Mouse (Mus musculus): ENCODE measurements around the gene Idua. TPM values are rescaled to one million over a fixed set of nuclear protein-coding genes. Genes with fewer than 3 reads are reported as not detected.

The Idua gene
- polyA plus RNA-seq, 1 experiment from 2014 or later, result 5.8 TPM

DNA sequence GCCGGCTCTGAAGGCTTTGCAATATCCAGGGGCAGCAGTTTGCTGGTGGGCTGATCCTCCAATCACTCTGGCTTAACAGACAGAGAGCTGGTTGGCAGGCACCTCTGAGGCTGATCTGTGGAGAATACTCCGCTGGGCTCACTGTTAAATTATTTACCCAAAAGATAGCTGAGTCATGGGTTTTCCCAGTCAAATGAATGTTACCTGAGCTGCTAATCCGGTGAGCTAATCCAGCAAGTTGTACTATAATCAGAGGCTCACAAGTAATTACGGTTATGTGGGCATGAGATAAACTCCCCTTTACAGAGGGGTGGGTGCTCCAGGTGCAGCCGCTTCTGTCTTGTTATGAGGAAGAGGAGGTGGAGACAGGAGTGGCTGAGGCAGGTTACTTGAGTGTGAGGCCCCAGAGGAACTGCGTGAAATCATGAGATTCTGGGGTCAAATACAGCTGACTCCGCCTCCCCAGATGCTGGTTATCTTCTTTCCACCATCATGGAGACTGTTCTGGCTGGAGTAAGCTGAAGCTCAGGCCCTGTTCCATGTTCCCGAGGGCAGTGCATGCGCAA is 15.2 kb downstream of the Idua start, which contains the start of gene Slc26a1:
Slc26a1 (minus strand) TSS at position 319 of the 566 bp plus-strand sequence.
- Histone ChIP-seq H3K9ac (ENCODE audit: low read depth, low read length) (peak within 1 kb of the TSS; percentile 68), H3K9me3 (replicated peaks; ENCODE audit: control insufficient read depth, low read length) (no peaks in the 10 kb centered on the region), H3K36me3 (ENCODE audit: control insufficient read depth, insufficient read depth) (peaks cover 15% of the 10 kb centered on the region), H3K27ac (ENCODE audit: low read length) (peak within 1 kb of the TSS; percentile 94), H3K4me2 (ENCODE audit: low read depth, low read length) (peak within 1 kb of the TSS; percentile 64), H3K27me3 (ENCODE audit: control insufficient read depth, insufficient read depth, low read depth, low read length) (no peaks in the 10 kb centered on the region), H3K4me3 (ENCODE audit: low read depth, low read length) (peak within 1 kb of the TSS; percentile 56), H3K4me1 (ENCODE audit: control insufficient read depth, low read depth, low read length) (peaks cover 56% of the 10 kb centered on the region)
- peak; percentile 46 for ATAC-seq (ENCODE audit: low read depth)
- 24% methylated on average over 9 of the region's 9 CpGs for WGBS (ENCODE audit: insufficient replicate concordance)

DNA sequence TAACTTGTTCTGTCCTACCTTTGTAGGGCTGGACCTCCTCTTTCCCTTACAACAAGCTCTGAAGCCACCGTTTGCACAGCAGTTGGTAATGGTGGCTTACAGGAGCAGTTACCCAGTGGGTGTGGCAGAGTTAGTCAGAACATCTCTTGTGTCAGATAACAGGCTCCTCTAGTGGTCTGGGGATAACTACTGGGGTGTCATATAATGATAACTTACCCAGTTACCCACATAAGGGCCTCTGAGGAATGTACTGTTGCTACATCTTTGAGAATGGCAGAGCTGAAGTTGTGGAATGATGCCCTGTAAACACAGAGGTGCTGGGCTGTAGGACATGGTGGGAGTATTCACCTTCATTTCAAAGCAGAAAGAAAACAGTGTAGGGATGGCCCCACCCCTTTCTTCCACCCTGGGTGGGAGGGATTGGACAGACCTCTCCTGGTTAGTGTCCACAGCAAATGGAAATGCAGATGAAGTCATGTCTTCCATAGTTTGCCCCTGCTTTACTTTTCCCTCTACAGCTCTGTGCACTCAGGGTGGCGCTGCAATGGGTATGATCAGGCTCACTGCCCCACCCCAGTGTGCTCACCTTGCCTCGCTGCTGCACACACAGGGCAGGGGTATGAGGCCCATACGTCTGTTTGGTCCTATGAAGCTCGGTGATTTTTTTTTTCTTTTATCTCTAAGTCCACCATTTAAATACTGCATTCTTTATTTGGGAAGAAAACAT is 16.8 kb downstream of the Idua start:
- peak overlapping the region; percentile 64 for H3K4me2 ChIP-seq (ENCODE audit: low read depth, low read length)
- no peaks in the 10 kb centered on the region for H3K27me3 ChIP-seq (ENCODE audit: control insufficient read depth, insufficient read depth, low read depth, low read length)
- no peaks in the 10 kb centered on the region for H3K9me3 ChIP-seq (replicated peaks; ENCODE audit: control insufficient read depth, low read length)
- peak overlapping the region; percentile 94 for H3K27ac ChIP-seq (ENCODE audit: low read length)
- peak; percentile 72 for ATAC-seq (ENCODE audit: low read depth)
- H3K4me3 ChIP-seq (ENCODE audit: low read depth, low read length), result peak overlapping the region; percentile 47
- H3K36me3 ChIP-seq (ENCODE audit: control insufficient read depth, insufficient read depth), result peaks cover 5% of the 10 kb centered on the region
- H3K9ac ChIP-seq (ENCODE audit: low read depth, low read length), result peak overlapping the region; percentile 53
- 13% methylated on average over 5 of the region's 5 CpGs for WGBS (ENCODE audit: insufficient replicate concordance)
- H3K4me1 ChIP-seq (ENCODE audit: control insufficient read depth, low read depth, low read length), result peaks cover 51% of the 10 kb centered on the region

DNA sequence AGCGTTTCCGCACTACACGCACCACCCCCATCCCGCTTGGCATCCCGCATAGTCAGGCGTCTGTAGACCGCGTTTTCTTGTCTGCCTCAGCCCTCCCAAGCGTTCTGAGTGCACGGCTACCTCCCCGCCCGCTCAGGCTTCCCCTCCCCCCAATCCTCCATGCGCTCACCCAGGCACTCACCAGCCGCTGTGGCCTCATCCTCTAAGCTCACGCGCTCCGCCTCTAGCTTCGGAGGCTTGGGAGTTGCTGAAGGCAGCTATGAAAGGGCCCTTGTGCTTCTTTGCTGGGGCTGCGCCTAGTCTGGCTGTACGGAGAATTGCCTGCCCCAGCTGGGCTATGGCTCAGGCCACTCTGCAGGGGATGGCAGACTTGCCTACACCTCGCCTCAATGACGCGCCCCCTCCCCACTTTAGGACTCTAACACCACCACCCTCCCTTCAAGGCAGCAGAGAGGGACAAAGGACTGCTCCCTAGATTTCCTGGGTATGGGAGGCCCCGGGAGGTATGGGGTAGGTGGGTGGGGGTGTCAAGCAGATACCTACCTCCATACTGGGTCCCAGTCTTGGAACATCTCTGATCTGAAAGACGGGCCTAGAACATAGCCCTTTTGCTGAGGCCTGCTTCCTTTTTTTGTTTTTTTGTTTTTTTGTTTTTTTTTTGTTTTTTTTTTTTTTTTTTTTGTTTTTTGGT is 17.6 kb downstream of the Idua start:
- peak overlapping the region; percentile 64 for H3K4me2 ChIP-seq (ENCODE audit: low read depth, low read length)
- no peaks in the 10 kb centered on the region for H3K36me3 ChIP-seq (ENCODE audit: control insufficient read depth, insufficient read depth)
- peaks cover 46% of the 10 kb centered on the region for H3K4me1 ChIP-seq (ENCODE audit: control insufficient read depth, low read depth, low read length)
- peak; percentile 35 for ATAC-seq (ENCODE audit: low read depth)
- no peaks in the 10 kb centered on the region for H3K27me3 ChIP-seq (ENCODE audit: control insufficient read depth, insufficient read depth, low read depth, low read length)
- peak overlapping the region; percentile 53 for H3K9ac ChIP-seq (ENCODE audit: low read depth, low read length)
- no peaks in the 10 kb centered on the region for H3K9me3 ChIP-seq (replicated peaks; ENCODE audit: control insufficient read depth, low read length)
- 8% methylated on average over 25 of the region's 25 CpGs for WGBS (ENCODE audit: insufficient replicate concordance)
- peak overlapping the region; percentile 94 for H3K27ac ChIP-seq (ENCODE audit: low read length)
- H3K4me3 ChIP-seq (ENCODE audit: low read depth, low read length), result peak overlapping the region; percentile 47

DNA sequence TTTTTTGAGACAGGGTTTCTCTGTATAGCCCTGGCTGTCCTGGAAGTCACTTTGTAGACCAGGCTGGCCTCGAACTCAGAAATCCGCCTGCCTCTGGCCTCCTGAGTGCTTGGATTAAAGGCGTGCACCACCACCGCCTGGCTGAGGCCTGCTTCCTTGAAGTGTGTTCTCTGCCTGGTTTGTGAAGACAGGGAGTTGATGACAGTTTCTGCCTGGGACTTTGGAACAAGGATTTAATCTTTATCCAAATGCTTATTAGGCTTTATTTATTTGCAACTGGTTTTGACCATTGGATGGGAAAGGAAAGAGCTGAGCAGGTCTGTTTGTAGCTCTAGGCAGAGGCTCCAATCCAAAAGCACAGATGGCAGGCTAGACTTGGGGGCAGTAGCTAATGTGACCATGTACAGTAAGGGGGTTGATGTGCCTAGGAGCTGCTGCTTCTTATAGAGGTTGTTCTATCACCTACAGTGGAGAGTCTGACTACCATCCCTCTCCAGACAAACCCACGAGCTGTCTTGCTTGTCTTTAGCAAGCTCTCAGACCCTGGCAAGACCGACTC is 18.2 kb downstream of the Idua start:
- WGBS (ENCODE audit: insufficient replicate concordance), result 73% methylated on average over 6 of the region's 6 CpGs
- H3K9me3 ChIP-seq (replicated peaks; ENCODE audit: control insufficient read depth, low read length), result no peaks in the 10 kb centered on the region
- no peak overlapping the region for H3K9ac ChIP-seq (ENCODE audit: low read depth, low read length)
- no peak overlapping the region for H3K4me3 ChIP-seq (ENCODE audit: low read depth, low read length)
- no peaks in the 10 kb centered on the region for H3K36me3 ChIP-seq (ENCODE audit: control insufficient read depth, insufficient read depth)
- H3K4me2 ChIP-seq (ENCODE audit: low read depth, low read length), result no peak overlapping the region
- no peaks in the 10 kb centered on the region for H3K27me3 ChIP-seq (ENCODE audit: control insufficient read depth, insufficient read depth, low read depth, low read length)
- peaks cover 41% of the 10 kb centered on the region for H3K4me1 ChIP-seq (ENCODE audit: control insufficient read depth, low read depth, low read length)
- H3K27ac ChIP-seq (ENCODE audit: low read length), result no peak overlapping the region; the same call in 1 of the 2 replicates
- no peak for ATAC-seq (ENCODE audit: low read depth)

DNA sequence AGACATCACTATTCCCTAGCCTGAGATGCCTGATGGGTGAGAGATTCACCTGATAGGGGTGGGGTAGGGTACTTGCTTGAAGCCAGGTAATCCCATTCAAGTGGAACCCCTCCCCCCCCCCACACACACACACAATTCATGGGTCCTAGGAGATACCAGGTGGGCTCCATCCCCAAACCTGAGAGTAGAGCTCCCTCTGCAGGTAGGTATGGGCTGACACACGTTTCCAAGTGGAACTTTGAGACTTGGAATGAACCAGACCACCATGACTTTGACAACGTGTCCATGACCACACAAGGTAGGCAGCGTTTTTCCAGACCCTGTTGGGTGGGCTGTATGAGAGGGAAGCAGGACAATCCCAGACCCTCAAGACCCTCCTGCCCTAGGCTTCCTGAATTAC is 19.8 kb downstream of the Idua start:
- H3K36me3 ChIP-seq (ENCODE audit: control insufficient read depth, insufficient read depth), result no peaks in the 10 kb centered on the region
- H3K9me3 ChIP-seq (replicated peaks; ENCODE audit: control insufficient read depth, low read length), result no peaks in the 10 kb centered on the region
- ATAC-seq (ENCODE audit: low read depth), result no peak
- WGBS (ENCODE audit: insufficient replicate concordance), result 44% methylated on average over 3 of the region's 3 CpGs
- no peak overlapping the region for H3K4me2 ChIP-seq (ENCODE audit: low read depth, low read length)
- no peak overlapping the region for H3K4me3 ChIP-seq (ENCODE audit: low read depth, low read length)
- no peaks in the 10 kb centered on the region for H3K27me3 ChIP-seq (ENCODE audit: control insufficient read depth, insufficient read depth, low read depth, low read length)
- H3K27ac ChIP-seq (ENCODE audit: low read length), result no peak overlapping the region
- peaks cover 31% of the 10 kb centered on the region for H3K4me1 ChIP-seq (ENCODE audit: control insufficient read depth, low read depth, low read length)
- no peak overlapping the region for H3K9ac ChIP-seq (ENCODE audit: low read depth, low read length)

DNA sequence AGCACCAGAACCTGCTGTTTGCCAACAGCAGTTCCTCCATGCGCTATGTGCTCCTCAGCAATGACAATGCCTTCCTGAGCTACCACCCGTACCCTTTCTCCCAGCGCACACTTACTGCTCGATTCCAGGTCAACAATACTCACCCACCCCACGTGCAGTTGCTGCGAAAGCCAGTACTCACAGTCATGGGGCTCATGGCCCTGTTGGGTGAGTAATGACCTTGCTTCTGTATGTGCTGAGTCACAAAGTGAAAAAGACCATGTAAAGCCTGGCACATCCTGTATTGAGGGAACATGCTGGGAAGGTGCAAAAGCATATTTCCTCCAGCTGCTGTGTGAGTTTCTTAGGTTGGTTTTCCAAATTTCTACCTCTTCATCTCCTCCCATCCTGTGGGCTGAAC is 20.7 kb downstream of the Idua start:
- no peak overlapping the region for H3K4me2 ChIP-seq (ENCODE audit: low read depth, low read length)
- no peak overlapping the region for H3K4me3 ChIP-seq (ENCODE audit: low read depth, low read length)
- peaks cover 22% of the 10 kb centered on the region for H3K4me1 ChIP-seq (ENCODE audit: control insufficient read depth, low read depth, low read length)
- no peak overlapping the region for H3K27ac ChIP-seq (ENCODE audit: low read length)
- no peaks in the 10 kb centered on the region for H3K27me3 ChIP-seq (ENCODE audit: control insufficient read depth, insufficient read depth, low read depth, low read length)
- no peaks in the 10 kb centered on the region for H3K9me3 ChIP-seq (replicated peaks; ENCODE audit: control insufficient read depth, low read length)
- no peak overlapping the region for H3K9ac ChIP-seq (ENCODE audit: low read depth, low read length)
- WGBS (ENCODE audit: insufficient replicate concordance), result 84% methylated on average over 6 of the region's 6 CpGs
- H3K36me3 ChIP-seq (ENCODE audit: control insufficient read depth, insufficient read depth), result no peaks in the 10 kb centered on the region
- ATAC-seq (ENCODE audit: low read depth), result no peak

DNA sequence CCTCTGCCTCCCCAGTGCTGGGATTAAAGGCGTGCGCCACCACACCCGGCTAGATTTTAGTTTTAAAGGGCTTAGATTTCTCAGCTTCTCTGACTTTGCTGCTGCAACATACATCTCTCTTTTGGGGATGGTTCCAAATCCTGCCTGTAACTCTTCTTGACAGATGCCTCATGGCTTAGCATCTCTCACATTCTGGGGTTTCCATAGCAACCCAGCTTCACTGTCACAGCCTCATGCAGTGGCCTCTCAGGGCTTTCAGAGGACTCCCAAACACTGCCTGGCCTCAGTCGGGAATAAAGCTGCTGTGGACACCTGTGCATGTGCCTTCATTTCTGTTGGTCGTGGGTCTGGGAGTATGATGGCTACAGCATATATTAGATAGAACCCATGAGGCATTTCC is 29.0 kb downstream of the Idua start:
- Histone ChIP-seq H3K9ac (ENCODE audit: low read depth, low read length) (no peak overlapping the region), H3K27ac (ENCODE audit: low read length) (no peak overlapping the region), H3K4me2 (ENCODE audit: low read depth, low read length) (no peak overlapping the region), H3K27me3 (ENCODE audit: control insufficient read depth, insufficient read depth, low read depth, low read length) (no peaks in the 10 kb centered on the region), H3K9me3 (replicated peaks; ENCODE audit: control insufficient read depth, low read length) (no peaks in the 10 kb centered on the region), H3K4me3 (ENCODE audit: low read depth, low read length) (no peak overlapping the region), H3K36me3 (ENCODE audit: control insufficient read depth, insufficient read depth) (no peaks in the 10 kb centered on the region), H3K4me1 (ENCODE audit: control insufficient read depth, low read depth, low read length) (peaks cover 21% of the 10 kb centered on the region)
- WGBS (ENCODE audit: insufficient replicate concordance), result 68% methylated on average over 5 of the region's 5 CpGs
- ATAC-seq (ENCODE audit: low read depth), result no peak

DNA sequence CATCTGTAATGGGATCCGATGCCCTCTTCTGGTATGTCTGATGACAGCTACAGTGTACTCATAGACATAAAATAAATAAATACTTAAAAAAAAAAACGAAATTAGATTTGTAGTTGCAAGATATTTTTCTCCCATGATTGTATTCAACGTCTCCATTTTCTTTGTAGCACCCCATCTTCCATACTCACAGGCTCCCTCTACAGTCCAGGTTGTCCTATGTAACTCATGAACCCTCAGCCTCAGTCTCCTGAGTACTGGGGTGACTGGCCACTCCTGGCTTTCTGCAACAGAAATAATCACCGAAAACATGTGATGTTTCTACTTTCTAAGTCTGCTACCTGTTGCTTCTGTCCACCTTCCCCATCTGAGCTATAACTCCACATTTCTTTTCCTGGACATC is 31.0 kb downstream of the Idua start:
- Histone ChIP-seq H3K9me3 (replicated peaks; ENCODE audit: control insufficient read depth, low read length) (no peaks in the 10 kb centered on the region), H3K27me3 (ENCODE audit: control insufficient read depth, insufficient read depth, low read depth, low read length) (no peaks in the 10 kb centered on the region), H3K9ac (ENCODE audit: low read depth, low read length) (no peak overlapping the region), H3K4me1 (ENCODE audit: control insufficient read depth, low read depth, low read length) (peaks cover 35% of the 10 kb centered on the region), H3K36me3 (ENCODE audit: control insufficient read depth, insufficient read depth) (no peaks in the 10 kb centered on the region), H3K4me2 (ENCODE audit: low read depth, low read length) (no peak overlapping the region), H3K27ac (ENCODE audit: low read length) (no peak overlapping the region), H3K4me3 (ENCODE audit: low read depth, low read length) (no peak overlapping the region)
- ATAC-seq (ENCODE audit: low read depth), result no peak
- 47% methylated on average over 4 of the region's 4 CpGs for WGBS (ENCODE audit: insufficient replicate concordance)
